Mouse (Mus musculus): ENCODE measurements at regions not wholly inside any gene's neighbourhood (a gene's known extent, or its start where the extent isn't known, plus 50 kb on each side); places are given as distances from the start of the nearest gene placed in this dataset.

GRCm38 (mm10) chr2:92682256-92682655 is 82.7 kb downstream of the Chst1 start:
- Histone ChIP-seq H3K4me3 (replicated peaks; ENCODE audit: low read length) (no peak overlapping the region), H3K36me3 (ENCODE audit: control insufficient read depth, insufficient read depth, low read length) (no peaks in the 10 kb centered on the region), H3K4me1 (ENCODE audit: control insufficient read depth, insufficient read depth, low read length) (no peaks in the 10 kb centered on the region), H3K27ac (replicated peaks; ENCODE audit: low read depth, low read length) (no peak overlapping the region), H3K27me3 (ENCODE audit: control insufficient read depth, insufficient read depth, low read length) (no peaks in the 10 kb centered on the region), H3K9me3 (ENCODE audit: control insufficient read depth, low read length) (no peaks in the 10 kb centered on the region), H3K4me2 (replicated peaks; ENCODE audit: low read depth, low read length, severe bottlenecking) (no peak overlapping the region), H3K9ac (ENCODE audit: low read depth, low read length, severe bottlenecking) (no peak overlapping the region)
- ATAC-seq (ENCODE audit: low FRiP score, low read depth) (no peak), DNase-seq (ENCODE audit: low spot score) (no peak)
- no peak for TF ChIP-seq POLR2A (IDR thresholded peaks at IDR 0.05; ENCODE audit: borderline replicate concordance, extremely low read depth, insufficient read depth, insufficient read length)
- 92% methylated on average over 9 of the region's 9 CpGs for WGBS

- Histone ChIP-seq H3K4me1 (ENCODE audit: control insufficient read depth, insufficient read depth, low read length) (no peaks in the 10 kb centered on the region), H3K4me3 (replicated peaks; ENCODE audit: low read length) (no peak overlapping the region), H3K9ac (ENCODE audit: low read depth, low read length, severe bottlenecking) (no peak overlapping the region), H3K27me3 (ENCODE audit: control insufficient read depth, insufficient read depth, low read length) (no peaks in the 10 kb centered on the region), H3K4me2 (replicated peaks; ENCODE audit: low read depth, low read length, severe bottlenecking) (no peak overlapping the region), H3K27ac (replicated peaks; ENCODE audit: low read depth, low read length) (no peak overlapping the region), H3K9me3 (ENCODE audit: control insufficient read depth, low read length) (no peaks in the 10 kb centered on the region), H3K36me3 (ENCODE audit: control insufficient read depth, insufficient read depth, low read length) (no peaks in the 10 kb centered on the region)
- no peak for TF ChIP-seq POLR2A (IDR thresholded peaks at IDR 0.05; ENCODE audit: borderline replicate concordance, extremely low read depth, insufficient read depth, insufficient read length)
- 30% methylated on average over 1 of the region's 1 CpGs for WGBS
- DNase-seq (ENCODE audit: low spot score) = no peak
- ATAC-seq (ENCODE audit: low FRiP score, low read depth) = no peak
These were observed 88.2 kb downstream of the Chst1 start for GRCm38 (mm10) chr2:92687702-92688101.

DNA sequence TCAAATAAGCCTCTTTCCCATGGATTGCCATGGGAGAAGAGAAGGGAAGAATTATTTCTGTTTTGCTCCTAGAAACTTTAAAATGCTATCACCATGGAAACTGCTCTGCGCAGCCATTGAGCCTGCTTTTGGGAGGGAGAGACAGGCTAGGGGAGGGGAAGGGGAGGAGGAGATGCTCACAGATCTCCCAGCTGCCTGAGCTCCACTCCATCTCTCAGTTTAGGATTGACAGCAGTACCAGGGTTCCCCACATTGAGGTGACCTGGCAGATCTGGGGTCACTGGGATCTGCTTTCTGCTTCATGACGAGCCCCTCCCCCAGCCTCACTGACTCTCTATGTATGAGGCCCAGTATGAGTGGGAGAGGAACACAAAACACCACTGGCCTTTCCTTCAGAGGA is 89.7 kb downstream of the Chst1 start:
- Histone ChIP-seq H3K4me1 (ENCODE audit: control insufficient read depth, insufficient read depth, low read length) (no peaks in the 10 kb centered on the region), H3K36me3 (ENCODE audit: control insufficient read depth, insufficient read depth, low read length) (no peaks in the 10 kb centered on the region), H3K4me2 (replicated peaks; ENCODE audit: low read depth, low read length, severe bottlenecking) (no peak overlapping the region), H3K9ac (ENCODE audit: low read depth, low read length, severe bottlenecking) (no peak overlapping the region), H3K4me3 (replicated peaks; ENCODE audit: low read length) (no peak overlapping the region), H3K27ac (replicated peaks; ENCODE audit: low read depth, low read length) (no peak overlapping the region), H3K27me3 (ENCODE audit: control insufficient read depth, insufficient read depth, low read length) (no peaks in the 10 kb centered on the region), H3K9me3 (ENCODE audit: control insufficient read depth, low read length) (no peaks in the 10 kb centered on the region)
- WGBS = 44% methylated on average over 2 of the region's 2 CpGs
- ATAC-seq (ENCODE audit: low FRiP score, low read depth) = no peak
- DNase-seq (ENCODE audit: low spot score) = no peak
- TF ChIP-seq POLR2A (IDR thresholded peaks at IDR 0.05; ENCODE audit: borderline replicate concordance, extremely low read depth, insufficient read depth, insufficient read length) = no peak

DNA sequence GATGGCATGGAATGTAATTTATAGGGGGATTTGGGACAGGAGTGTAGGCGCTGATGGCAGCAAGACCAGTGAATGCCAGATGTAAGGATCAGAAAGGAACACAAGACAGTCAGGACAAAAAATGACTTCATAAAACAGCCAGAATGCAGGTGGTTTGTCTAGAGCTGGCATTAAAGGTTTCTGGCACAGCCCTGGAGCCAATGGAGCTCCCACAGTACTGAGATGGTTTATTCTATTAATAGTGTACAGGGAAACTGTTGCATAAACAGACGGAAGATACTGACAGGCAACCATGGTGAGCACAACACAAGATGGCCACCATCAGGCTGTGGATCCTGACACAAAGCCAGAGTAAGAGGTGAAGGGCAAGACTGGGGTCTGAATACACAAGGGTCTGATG is 90.8 kb downstream of the Chst1 start:
- no peak for DNase-seq (ENCODE audit: low spot score)
- Histone ChIP-seq H3K4me3 (replicated peaks; ENCODE audit: low read length) (no peak overlapping the region), H3K4me1 (ENCODE audit: control insufficient read depth, insufficient read depth, low read length) (no peaks in the 10 kb centered on the region), H3K4me2 (replicated peaks; ENCODE audit: low read depth, low read length, severe bottlenecking) (no peak overlapping the region), H3K27me3 (ENCODE audit: control insufficient read depth, insufficient read depth, low read length) (no peaks in the 10 kb centered on the region), H3K9ac (ENCODE audit: low read depth, low read length, severe bottlenecking) (no peak overlapping the region), H3K9me3 (ENCODE audit: control insufficient read depth, low read length) (no peaks in the 10 kb centered on the region), H3K27ac (replicated peaks; ENCODE audit: low read depth, low read length) (no peak overlapping the region), H3K36me3 (ENCODE audit: control insufficient read depth, insufficient read depth, low read length) (no peaks in the 10 kb centered on the region)
- TF ChIP-seq POLR2A (IDR thresholded peaks at IDR 0.05; ENCODE audit: borderline replicate concordance, extremely low read depth, insufficient read depth, insufficient read length) = no peak
- no peak for ATAC-seq (ENCODE audit: low FRiP score, low read depth)
- 76% methylated on average over 2 of the region's 2 CpGs for WGBS

DNA sequence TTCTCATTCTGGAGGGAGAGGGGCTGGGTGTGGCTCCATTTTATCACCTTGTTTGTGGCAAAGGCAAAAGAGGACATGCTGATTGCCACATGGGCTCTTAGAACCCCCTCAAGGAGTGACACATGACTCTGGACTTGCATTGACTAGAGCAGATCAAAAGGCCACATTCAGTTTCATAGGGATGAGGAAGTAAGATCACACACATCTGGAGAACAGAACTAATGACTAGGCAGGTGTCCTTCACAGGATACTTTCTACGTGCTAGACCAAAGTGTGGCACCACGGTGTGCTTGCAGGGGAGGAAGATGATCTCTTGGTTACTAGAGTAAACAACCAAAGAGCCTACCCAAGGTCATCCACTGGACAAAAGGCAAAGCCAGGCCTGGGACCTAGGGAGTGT is 91.9 kb downstream of the Chst1 start:
- Histone ChIP-seq H3K9me3 (ENCODE audit: control insufficient read depth, low read length) (no peaks in the 10 kb centered on the region), H3K4me1 (ENCODE audit: control insufficient read depth, insufficient read depth, low read length) (no peaks in the 10 kb centered on the region), H3K9ac (ENCODE audit: low read depth, low read length, severe bottlenecking) (no peak overlapping the region), H3K27me3 (ENCODE audit: control insufficient read depth, insufficient read depth, low read length) (no peaks in the 10 kb centered on the region), H3K4me2 (replicated peaks; ENCODE audit: low read depth, low read length, severe bottlenecking) (no peak overlapping the region), H3K4me3 (replicated peaks; ENCODE audit: low read length) (no peak overlapping the region), H3K36me3 (ENCODE audit: control insufficient read depth, insufficient read depth, low read length) (no peaks in the 10 kb centered on the region), H3K27ac (replicated peaks; ENCODE audit: low read depth, low read length) (no peak overlapping the region)
- 60% methylated on average over 2 of the region's 2 CpGs for WGBS
- ATAC-seq (ENCODE audit: low FRiP score, low read depth) = no peak
- TF ChIP-seq POLR2A (IDR thresholded peaks at IDR 0.05; ENCODE audit: borderline replicate concordance, extremely low read depth, insufficient read depth, insufficient read length) = no peak
- no peak for DNase-seq (ENCODE audit: low spot score)

GRCm38 (mm10) chr2:92692623-92693022 is 93.1 kb downstream of the Chst1 start:
- no peaks in the 10 kb centered on the region for H3K9me3 ChIP-seq (ENCODE audit: control insufficient read depth, low read length)
- H3K27ac ChIP-seq (replicated peaks; ENCODE audit: low read depth, low read length) = no peak overlapping the region
- no peak overlapping the region for H3K4me2 ChIP-seq (replicated peaks; ENCODE audit: low read depth, low read length, severe bottlenecking)
- no peaks in the 10 kb centered on the region for H3K4me1 ChIP-seq (ENCODE audit: control insufficient read depth, insufficient read depth, low read length)
- no peak for TF ChIP-seq POLR2A (IDR thresholded peaks at IDR 0.05; ENCODE audit: borderline replicate concordance, extremely low read depth, insufficient read depth, insufficient read length)
- no peak overlapping the region for H3K9ac ChIP-seq (ENCODE audit: low read depth, low read length, severe bottlenecking)
- H3K27me3 ChIP-seq (ENCODE audit: control insufficient read depth, insufficient read depth, low read length) = no peaks in the 10 kb centered on the region
- DNase-seq (ENCODE audit: low spot score) = no peak
- H3K4me3 ChIP-seq (replicated peaks; ENCODE audit: low read length) = no peak overlapping the region
- WGBS = 44% methylated on average over 1 of the region's 1 CpGs
- ATAC-seq (ENCODE audit: low FRiP score, low read depth) = no peak
- H3K36me3 ChIP-seq (ENCODE audit: control insufficient read depth, insufficient read depth, low read length) = no peaks in the 10 kb centered on the region
